Mouse (Mus musculus): ENCODE measurements around the gene Gm5127. TPM values are rescaled to one million over a fixed set of nuclear protein-coding genes. Genes with fewer than 3 reads are reported as not detected.

Gene Gm5127
- polyA plus RNA-seq (2012; rRNA removed) = 0.22 TPM in 1 of 2 replicates, not detected in the other

DNA sequence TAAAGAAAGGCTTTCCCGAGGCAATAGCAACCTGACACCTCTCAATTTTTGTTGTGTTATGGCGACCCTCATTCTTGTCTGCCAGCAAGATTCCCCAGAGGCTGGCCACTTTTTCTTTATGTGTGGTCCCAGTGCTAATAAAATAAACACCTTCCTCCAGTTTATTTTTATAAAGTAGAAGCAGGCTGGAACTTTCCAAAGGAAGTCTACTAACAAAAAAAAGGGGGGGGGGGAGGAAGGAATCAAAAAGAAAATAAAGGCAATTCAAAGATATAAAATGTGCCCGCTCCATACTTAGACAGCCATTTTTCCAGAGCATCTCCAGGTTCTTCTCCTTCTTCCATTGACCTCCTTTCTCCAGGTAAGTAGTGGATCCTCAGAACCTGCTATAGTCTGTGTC is at the start of gene Gm5127:
Gene Gm5127 (plus strand): TSS at position 301 of the 400 bp plus-strand sequence.
- 47% methylated on average over 3 of the region's 3 CpGs for WGBS
- DNase-seq = no peak

DNA sequence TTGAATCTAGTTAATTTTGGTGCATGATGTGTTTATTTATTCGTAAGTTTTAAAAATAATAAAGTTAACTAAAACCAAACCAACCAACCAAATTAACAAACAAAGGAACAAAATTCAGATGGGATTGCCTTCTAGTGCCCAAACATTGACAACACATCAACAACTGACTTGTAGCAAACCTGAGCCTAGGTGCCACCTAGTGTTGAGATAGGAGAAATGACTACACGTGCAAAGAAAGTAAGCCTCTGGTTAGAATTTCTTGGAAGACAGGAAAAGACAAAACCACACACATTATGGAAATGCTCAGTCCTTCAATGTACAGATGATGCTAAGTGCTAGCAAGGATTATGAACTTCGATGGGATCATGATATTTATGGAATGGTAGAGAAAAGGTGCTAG is 46.6 kb upstream of the Gm5127 start:
- no peak for DNase-seq
- TF ChIP-seq POLR2A (IDR thresholded peaks at IDR 0.05; ENCODE audit: borderline replicate concordance, extremely low read depth, low read depth, low read length) (no peak), CTCF (IDR thresholded peaks at IDR 0.05; ENCODE audit: insufficient read depth, low read length) (no peak)
- H3K4me3 ChIP-seq (replicated peaks; ENCODE audit: extremely low read depth, low read depth, low read length) = no peak overlapping the region
- 32% methylated on average over 3 of the region's 3 CpGs for WGBS
- H3K4me1 ChIP-seq (ENCODE audit: control insufficient read depth, insufficient read depth, low read length) = no peaks in the 10 kb centered on the region

More for the DNA sequence above, at the start of gene Gm5127:
- H3K4me1 ChIP-seq (ENCODE audit: control insufficient read depth, insufficient read depth, low read length) = no peaks in the 10 kb centered on the region
- TF ChIP-seq POLR2A (IDR thresholded peaks at IDR 0.05; ENCODE audit: borderline replicate concordance, extremely low read depth, low read depth, low read length) (no peak), CTCF (IDR thresholded peaks at IDR 0.05; ENCODE audit: insufficient read depth, low read length) (no peak)
- H3K4me3 ChIP-seq (replicated peaks; ENCODE audit: extremely low read depth, low read depth, low read length) = no peak within 1 kb of the TSS

DNA sequence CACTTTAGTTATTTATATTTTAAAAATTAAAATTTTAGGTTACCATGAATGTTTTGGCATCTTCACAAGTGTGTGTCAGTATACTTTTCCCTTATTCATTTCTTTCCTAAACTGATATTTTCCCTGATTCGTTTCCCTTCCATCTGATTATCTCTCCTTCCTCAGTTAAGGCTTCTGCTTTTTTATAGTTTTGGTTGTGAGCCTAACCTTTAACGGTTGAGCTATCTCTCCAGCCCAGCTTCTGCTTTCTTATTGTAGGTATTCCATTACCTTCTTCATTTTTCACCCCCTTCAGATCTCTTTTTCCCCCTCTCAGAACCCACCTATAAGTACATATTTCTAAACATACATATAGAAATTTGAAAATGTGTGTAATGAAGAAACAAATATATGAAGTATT is 27.5 kb upstream of the Gm5127 start:
- TF ChIP-seq POLR2A (IDR thresholded peaks at IDR 0.05; ENCODE audit: borderline replicate concordance, extremely low read depth, low read depth, low read length) (no peak), CTCF (IDR thresholded peaks at IDR 0.05; ENCODE audit: insufficient read depth, low read length) (no peak)
- 74% methylated on average over 2 of the region's 2 CpGs for WGBS

DNA sequence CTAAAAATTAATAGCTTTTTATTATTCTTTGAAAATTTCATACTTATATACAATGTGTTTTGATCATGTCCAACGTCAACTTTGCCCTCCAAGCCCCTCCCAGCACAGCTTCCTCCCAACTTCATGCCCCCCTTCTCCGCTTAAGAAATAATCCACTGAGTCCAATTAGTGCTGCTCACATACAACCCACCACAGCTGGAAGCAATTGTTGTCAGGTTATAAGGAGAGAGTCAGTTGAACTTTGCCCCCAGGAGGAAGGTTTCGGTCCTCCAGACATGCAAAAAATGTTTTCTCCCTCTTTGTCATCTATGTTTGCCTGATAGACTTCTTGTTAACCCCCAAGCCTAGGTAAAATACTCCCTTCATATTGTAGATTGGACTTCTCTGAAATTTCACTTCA is 4.0 kb upstream of the Gm5127 start:
- DNase-seq = no peak
- no peaks in the 10 kb centered on the region for H3K4me1 ChIP-seq (ENCODE audit: control insufficient read depth, insufficient read depth, low read length)
- WGBS = 61% methylated on average over 3 of the region's 3 CpGs
- TF ChIP-seq POLR2A (IDR thresholded peaks at IDR 0.05; ENCODE audit: borderline replicate concordance, extremely low read depth, low read depth, low read length) (no peak), CTCF (IDR thresholded peaks at IDR 0.05; ENCODE audit: insufficient read depth, low read length) (no peak)
- no peak overlapping the region for H3K4me3 ChIP-seq (replicated peaks; ENCODE audit: extremely low read depth, low read depth, low read length)

More for the DNA sequence above, 27.5 kb upstream of the Gm5127 start:
- Histone ChIP-seq H3K4me1 (ENCODE audit: control insufficient read depth, insufficient read depth, low read length) (no peaks in the 10 kb centered on the region), H3K4me3 (replicated peaks; ENCODE audit: extremely low read depth, low read depth, low read length) (no peak overlapping the region)
- no peak for DNase-seq

DNA sequence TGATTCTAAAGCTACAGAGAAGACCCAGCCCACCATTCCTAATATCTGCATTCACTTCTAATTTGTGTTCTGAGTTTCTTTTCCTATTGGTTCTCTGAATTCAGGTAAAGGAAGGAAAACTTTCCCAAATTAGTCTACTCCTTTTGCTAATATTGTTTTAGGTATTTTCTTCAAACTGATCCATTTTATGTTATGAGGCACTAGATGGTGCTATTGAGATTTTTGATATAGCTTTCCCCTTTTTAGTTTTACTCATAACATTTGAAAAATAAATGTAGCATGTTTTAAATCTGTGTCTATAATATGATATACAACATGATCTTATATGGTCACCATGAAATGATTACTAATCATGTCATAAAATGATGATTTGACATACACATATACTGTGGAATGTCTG is 2.6 kb upstream of the Gm5127 start:
- no peak for TF ChIP-seq POLR2A (IDR thresholded peaks at IDR 0.05; ENCODE audit: borderline replicate concordance, extremely low read depth, low read depth, low read length)
- TF ChIP-seq CTCF (IDR thresholded peaks at IDR 0.05; ENCODE audit: insufficient read depth, low read length) = no peak
- no peak for DNase-seq
- H3K4me1 ChIP-seq (ENCODE audit: control insufficient read depth, insufficient read depth, low read length) = no peaks in the 10 kb centered on the region

DNA sequence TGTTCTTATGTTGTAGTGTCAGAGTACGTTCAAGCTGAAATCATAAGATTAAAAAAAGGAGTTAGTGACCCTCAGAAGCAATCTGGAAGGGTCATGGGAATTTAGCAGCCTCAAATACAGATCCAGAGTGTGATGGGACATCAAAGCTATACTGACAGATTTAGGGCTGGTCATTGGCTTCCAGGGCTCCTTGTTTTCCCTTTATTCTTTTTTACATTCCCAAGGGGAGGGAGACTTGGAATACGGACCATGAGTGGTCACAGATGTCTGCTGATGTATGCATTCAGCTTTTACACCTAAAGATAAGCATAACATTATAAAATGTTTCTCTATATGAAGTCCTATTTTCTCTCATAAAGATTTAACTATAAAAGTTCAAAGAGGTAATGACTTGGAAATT is 789 bp upstream of the Gm5127 start:
- Histone ChIP-seq H3K4me1 (ENCODE audit: control insufficient read depth, insufficient read depth, low read length) (no peaks in the 10 kb centered on the region), H3K4me3 (replicated peaks; ENCODE audit: extremely low read depth, low read depth, low read length) (no peak overlapping the region)
- TF ChIP-seq CTCF (IDR thresholded peaks at IDR 0.05; ENCODE audit: insufficient read depth, low read length) (no peak), POLR2A (IDR thresholded peaks at IDR 0.05; ENCODE audit: borderline replicate concordance, extremely low read depth, low read depth, low read length) (no peak)
- WGBS = 61% methylated on average over 2 of the region's 2 CpGs
- no peak for DNase-seq

More for the DNA sequence above, 2.6 kb upstream of the Gm5127 start:
- no peak overlapping the region for H3K4me3 ChIP-seq (replicated peaks; ENCODE audit: extremely low read depth, low read depth, low read length)

DNA sequence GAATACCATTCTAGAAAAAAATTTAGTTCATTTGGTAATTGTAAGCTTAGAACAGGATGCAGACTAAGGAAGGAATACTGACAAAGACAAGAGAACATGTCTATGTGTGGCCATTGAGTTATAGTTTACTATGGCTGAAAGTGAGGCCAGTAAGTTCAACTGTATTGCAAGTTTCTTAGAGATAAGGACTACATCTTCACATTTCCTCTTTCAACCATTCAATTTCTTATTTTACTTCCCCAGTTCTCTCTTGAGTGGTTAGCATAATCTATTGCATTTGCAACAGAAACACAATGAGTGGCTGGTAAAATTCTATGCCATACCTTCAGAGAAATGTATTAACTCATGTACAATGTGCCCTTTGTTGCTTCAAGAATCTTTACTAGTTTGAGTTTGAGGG is 10.9 kb downstream of the Gm5127 start:
- no peak for TF ChIP-seq CTCF (IDR thresholded peaks at IDR 0.05; ENCODE audit: insufficient read depth, low read length)
- TF ChIP-seq POLR2A (IDR thresholded peaks at IDR 0.05; ENCODE audit: borderline replicate concordance, extremely low read depth, low read depth, low read length) = no peak
- Histone ChIP-seq H3K4me3 (replicated peaks; ENCODE audit: extremely low read depth, low read depth, low read length) (no peak overlapping the region), H3K4me1 (ENCODE audit: control insufficient read depth, insufficient read depth, low read length) (no peaks in the 10 kb centered on the region)
- DNase-seq = no peak

DNA sequence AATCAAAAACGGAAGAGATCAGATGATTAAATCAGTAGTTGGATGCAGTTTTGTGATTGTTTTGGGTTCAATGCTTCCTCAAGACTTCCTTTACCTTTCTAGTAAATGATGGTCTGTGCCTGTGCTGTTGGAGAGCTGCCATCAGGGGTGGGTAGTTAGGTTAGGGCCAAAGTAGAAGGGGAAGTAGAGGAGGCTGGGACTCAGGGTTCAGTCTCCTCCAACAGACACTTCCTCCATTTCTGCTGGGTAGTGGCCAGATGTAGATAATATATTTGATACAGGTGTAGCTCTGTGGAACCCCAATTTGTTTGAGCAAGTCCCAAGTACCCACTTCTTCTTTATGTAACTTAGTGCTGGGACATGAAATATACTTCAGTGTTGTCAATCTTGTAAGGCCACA is 12.9 kb downstream of the Gm5127 start:
- TF ChIP-seq CTCF (IDR thresholded peaks at IDR 0.05; ENCODE audit: insufficient read depth, low read length) (no peak), POLR2A (IDR thresholded peaks at IDR 0.05; ENCODE audit: borderline replicate concordance, extremely low read depth, low read depth, low read length) (no peak)

DNA sequence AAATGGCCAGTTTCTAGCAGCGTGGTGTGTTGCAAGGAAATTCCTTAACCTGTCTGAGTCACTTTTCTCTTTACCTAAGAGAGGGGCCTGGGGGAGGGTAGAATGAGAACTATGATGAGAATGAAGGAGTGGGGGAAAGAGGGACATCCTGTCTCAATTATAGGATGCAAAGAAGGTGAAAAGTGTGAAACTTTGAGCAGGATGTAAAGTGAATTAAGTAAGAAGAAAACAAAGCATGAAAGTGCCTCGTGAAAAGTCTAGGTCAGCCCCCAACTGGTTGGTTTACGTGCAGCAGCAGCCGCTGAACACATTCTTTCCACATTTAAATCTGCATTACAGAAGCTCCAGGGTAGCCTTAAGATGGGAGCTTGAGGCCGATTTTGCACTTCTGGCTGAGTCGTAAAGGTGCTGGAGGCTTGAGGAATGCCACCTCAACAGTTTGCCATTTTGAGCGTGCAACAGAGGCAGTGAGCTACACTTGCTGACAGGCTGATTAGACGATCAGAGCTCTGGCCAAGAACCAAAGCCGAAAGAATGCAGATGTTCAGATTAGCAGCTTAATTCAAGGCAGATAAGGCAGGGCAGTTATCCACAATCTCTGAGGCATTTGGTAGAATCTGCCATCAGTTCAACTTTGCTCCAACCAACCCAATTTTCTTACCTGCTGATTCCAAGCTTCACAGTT is 19.7 kb downstream of the Gm5127 start:
- peak overlapping the region; percentile 24 for H3K4me3 ChIP-seq (replicated peaks; ENCODE audit: extremely low read depth, low read depth, low read length)
- no peak for TF ChIP-seq POLR2A (IDR thresholded peaks at IDR 0.05; ENCODE audit: borderline replicate concordance, extremely low read depth, low read depth, low read length)
- TF ChIP-seq CTCF (IDR thresholded peaks at IDR 0.05; ENCODE audit: insufficient read depth, low read length) = no peak
- no peak for DNase-seq
- H3K4me1 ChIP-seq (ENCODE audit: control insufficient read depth, insufficient read depth, low read length) = no peaks in the 10 kb centered on the region
- WGBS = 30% methylated on average over 9 of the region's 9 CpGs

More for the DNA sequence above, 12.9 kb downstream of the Gm5127 start:
- Histone ChIP-seq H3K4me1 (ENCODE audit: control insufficient read depth, insufficient read depth, low read length) (no peaks in the 10 kb centered on the region), H3K4me3 (replicated peaks; ENCODE audit: extremely low read depth, low read depth, low read length) (no peak overlapping the region)
- 51% methylated on average over 1 of the region's 1 CpGs for WGBS
- DNase-seq = no peak

DNA sequence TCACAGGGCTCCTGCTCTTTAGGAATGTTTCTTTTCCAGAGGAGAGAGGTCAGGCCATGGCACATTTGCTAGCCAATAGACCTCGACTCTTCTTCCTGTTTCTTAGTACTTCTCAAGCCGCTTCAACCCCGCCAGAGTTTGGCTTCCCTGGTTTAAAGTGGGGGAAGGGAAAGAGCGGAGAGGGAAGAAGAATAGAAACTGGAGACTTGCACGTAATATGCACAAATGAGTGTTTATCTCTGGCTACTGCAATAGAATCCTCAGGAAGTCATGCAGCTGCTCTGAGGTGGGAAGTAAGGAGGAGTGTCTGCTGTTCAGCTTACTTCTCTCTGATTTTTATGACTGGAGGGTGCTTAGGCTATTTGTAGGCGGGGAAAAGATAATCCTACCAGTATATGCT is 20.4 kb downstream of the Gm5127 start, which contains the start of gene Cysltr1:
Gene Cysltr1 (minus strand): TSS at position 294 of the 400 bp plus-strand sequence.
- H3K4me1 ChIP-seq (ENCODE audit: control insufficient read depth, insufficient read depth, low read length) = no peaks in the 10 kb centered on the region
- H3K4me3 ChIP-seq (replicated peaks; ENCODE audit: extremely low read depth, low read depth, low read length) = peak within 1 kb of the TSS; percentile 24
- WGBS = 22% methylated on average over 6 of the region's 6 CpGs
- TF ChIP-seq CTCF (IDR thresholded peaks at IDR 0.05; ENCODE audit: insufficient read depth, low read length) (no peak), POLR2A (IDR thresholded peaks at IDR 0.05; ENCODE audit: borderline replicate concordance, extremely low read depth, low read depth, low read length) (no peak)
- no peak for DNase-seq
